Mouse (Mus musculus) neural tube, embryonic 12.5 days (tissue): Measurements from ENCODE around the gene Mib2. TPM values are rescaled to one million over a fixed set of nuclear protein-coding genes. Genes with fewer than 3 reads are reported as not detected.
A peak's percentile ranks its signal among the peaks of the same experiment; 100 is the strongest.
"Not testable (repeated sequence)": the region's sequence is repeated elsewhere in the genome, so short reads cannot be mapped to it uniquely, and the experiment has no call there.

Experiments used
- ATAC-seq: fragments of 200-750 bp; cut with Nextera tagmentation; 2 replicates; pipeline ENCODE4 v1.8.0; 2017; ENCODE audit warnings: low read depth, mild to moderate bottlenecking, moderate TSS enrichment, moderate library complexity; ENCODE audit not compliant: low FRiP score
- H3K27ac ChIP-seq: fragments of 300-500 bp; sonication (generic); 2 replicates; pipeline ENCODE4 v1.5.1; 2016
- H3K27me3 ChIP-seq: fragments of 300-500 bp; sonication (generic); replicated peaks from 2 replicates; pipeline ENCODE4 v1.6.1; 2016; ENCODE audit warnings: mild to moderate bottlenecking
- H3K36me3 ChIP-seq: fragments of 300-500 bp; sonication (generic); 2 replicates; pipeline ENCODE4 v1.6.1; 2016; ENCODE audit warnings: mild to moderate bottlenecking
- H3K4me1 ChIP-seq: fragments of 300-500 bp; sonication (generic); 2 replicates; pipeline ENCODE4 v1.6.1; 2016
- H3K4me2 ChIP-seq: fragments of 300-500 bp; sonication (generic); replicated peaks from 2 replicates; pipeline ENCODE4 v1.6.1; 2016; ENCODE audit warnings: mild to moderate bottlenecking
- H3K4me3 ChIP-seq: fragments of 300-500 bp; sonication (generic); 2 replicates; pipeline ENCODE4 v1.5.1; 2016
- H3K9ac ChIP-seq: fragments of 300-500 bp; sonication (generic); 2 replicates; pipeline ENCODE4 v1.6.1; 2016; ENCODE audit warnings: mild to moderate bottlenecking
- H3K9me3 ChIP-seq: fragments of 300-500 bp; sonication (generic); 2 replicates; pipeline ENCODE4 v1.6.1; 2016; ENCODE audit warnings: mild to moderate bottlenecking
- WGBS: fragments of 180-500 bp; shearing (Covaris S2); methylation state at CpG from one replicate; pipeline ENCODE4 v1.1.7; 2016; 5-methylcytosine and 5-hydroxymethylcytosine counted together
- polyA plus RNA-seq: library from polyadenylated mRNA; unstranded; fragments of >200 nt; fragmentation: Nextera tagmentation; extraction: Ambion mirVana; gene quantifications from 2 replicates; pipeline ENCODE4 v1.2.1, GENCODE M21; 2016

The Mib2 gene
- polyA plus RNA-seq, 1 experiment from 2014 or later, result 38.1 TPM

GRCm38 (mm10) chr4:155658961-155659360 is 10.0 kb downstream of the Mib2 start:
- H3K4me2 ChIP-seq, result no peak overlapping the region
- peaks cover 14% of the 10 kb centered on the region for H3K4me1 ChIP-seq
- peaks cover 27% of the 10 kb centered on the region for H3K27me3 ChIP-seq
- no peak for ATAC-seq
- no peaks in the 10 kb centered on the region for H3K9me3 ChIP-seq
- no peak overlapping the region for H3K27ac ChIP-seq
- H3K9ac ChIP-seq, result no peak overlapping the region
- no peak overlapping the region for H3K4me3 ChIP-seq
- H3K36me3 ChIP-seq, result peaks cover 39% of the 10 kb centered on the region
- 93% methylated on average over 10 of the region's 10 CpGs for WGBS

- peaks cover 54% of the 10 kb centered on the region for H3K27me3 ChIP-seq
- H3K9me3 ChIP-seq, result no peaks in the 10 kb centered on the region
- H3K36me3 ChIP-seq, result peaks cover 41% of the 10 kb centered on the region
These were observed 12.7 kb downstream of the Mib2 start for GRCm38 (mm10) chr4:155656214-155656751.

GRCm38 (mm10) chr4:155654456-155655298 is 14.3 kb downstream of the Mib2 start:
- no peaks in the 10 kb centered on the region for H3K9me3 ChIP-seq
- peak overlapping the region; percentile 18; the same call in 1 of the 2 replicates for H3K9ac ChIP-seq
- peak; percentile 48 for ATAC-seq
- peaks cover 48% of the 10 kb centered on the region for H3K36me3 ChIP-seq
- no peak overlapping the region for H3K27ac ChIP-seq
- WGBS, result 2% methylated on average over 52 of the region's 52 CpGs
- peak overlapping the region; percentile 73 for H3K4me2 ChIP-seq
- peaks cover 64% of the 10 kb centered on the region for H3K27me3 ChIP-seq
- H3K4me1 ChIP-seq, result peaks cover 28% of the 10 kb centered on the region
- H3K4me3 ChIP-seq, result peak overlapping the region; percentile 38

More at GRCm38 (mm10) chr4:155656214-155656751, 12.7 kb downstream of the Mib2 start:
- Histone ChIP-seq H3K27ac (no peak overlapping the region), H3K4me2 (no peak overlapping the region), H3K4me1 (peaks cover 28% of the 10 kb centered on the region), H3K9ac (no peak overlapping the region), H3K4me3 (no peak overlapping the region)
- ATAC-seq, result no peak
- 87% methylated on average over 13 of the region's 13 CpGs for WGBS

GRCm38 (mm10) chr4:155654183-155654455 is 14.9 kb downstream of the Mib2 start:
- Histone ChIP-seq H3K4me1 (peaks cover 28% of the 10 kb centered on the region), H3K9ac (no peak overlapping the region), H3K36me3 (peaks cover 49% of the 10 kb centered on the region), H3K27me3 (peaks cover 64% of the 10 kb centered on the region), H3K4me3 (peak overlapping the region; percentile 38), H3K4me2 (peak overlapping the region; percentile 73), H3K9me3 (no peaks in the 10 kb centered on the region), H3K27ac (no peak overlapping the region)
- no peak for ATAC-seq
- 5% methylated on average over 6 of the region's 6 CpGs for WGBS

GRCm38 (mm10) chr4:155653451-155654182 is 15.4 kb downstream of the Mib2 start:
- 3% methylated on average over 31 of the region's 31 CpGs for WGBS
- peaks cover 28% of the 10 kb centered on the region for H3K4me1 ChIP-seq
- no peaks in the 10 kb centered on the region for H3K9me3 ChIP-seq
- H3K4me3 ChIP-seq, result peak overlapping the region; percentile 38
- peak overlapping the region; percentile 55 for H3K9ac ChIP-seq
- H3K36me3 ChIP-seq, result peaks cover 49% of the 10 kb centered on the region
- no peak overlapping the region for H3K27ac ChIP-seq
- ATAC-seq, result peak; percentile 46
- peaks cover 64% of the 10 kb centered on the region for H3K27me3 ChIP-seq
- H3K4me2 ChIP-seq, result peak overlapping the region; percentile 73

GRCm38 (mm10) chr4:155653086-155653450 is 15.9 kb downstream of the Mib2 start, which contains the start of gene Mmp23:
TSS of gene Mmp23 (minus strand) at chr4:155653384.
- Histone ChIP-seq H3K9me3 (no peaks in the 10 kb centered on the region), H3K4me2 (peak within 1 kb of the TSS; percentile 73), H3K27ac (no peak within 1 kb of the TSS), H3K4me1 (peaks cover 28% of the 10 kb centered on the region), H3K27me3 (peaks cover 64% of the 10 kb centered on the region), H3K9ac (peak within 1 kb of the TSS; percentile 55), H3K4me3 (peak within 1 kb of the TSS; percentile 38), H3K36me3 (peaks cover 50% of the 10 kb centered on the region)
- peak; percentile 44 for ATAC-seq
- WGBS, result under 1% methylated on average over 33 of the region's 33 CpGs

- Histone ChIP-seq H3K27ac (no peak overlapping the region), H3K4me1 (peaks cover 28% of the 10 kb centered on the region), H3K9me3 (no peaks in the 10 kb centered on the region), H3K27me3 (peaks cover 64% of the 10 kb centered on the region), H3K4me2 (peak overlapping the region; percentile 73), H3K4me3 (peak overlapping the region; percentile 38), H3K36me3 (peaks cover 53% of the 10 kb centered on the region), H3K9ac (peak overlapping the region; percentile 55)
- 20% methylated on average over 36 of the region's 36 CpGs for WGBS
- no peak for ATAC-seq
These were observed 16.5 kb downstream of the Mib2 start for GRCm38 (mm10) chr4:155652283-155653085.

GRCm38 (mm10) chr4:155651553-155652269 is 17.3 kb downstream of the Mib2 start:
- peaks cover 58% of the 10 kb centered on the region for H3K36me3 ChIP-seq
- H3K27me3 ChIP-seq, result peaks cover 64% of the 10 kb centered on the region
- no peak overlapping the region for H3K27ac ChIP-seq
- WGBS, result 64% methylated on average over 15 of the region's 15 CpGs
- H3K4me2 ChIP-seq, result peak overlapping the region; percentile 73; the same call in 1 of the 2 replicates
- no peak for ATAC-seq
- no peaks in the 10 kb centered on the region for H3K9me3 ChIP-seq
- no peak overlapping the region for H3K4me3 ChIP-seq
- no peak overlapping the region for H3K9ac ChIP-seq
- H3K4me1 ChIP-seq, result peaks cover 28% of the 10 kb centered on the region

GRCm38 (mm10) chr4:155649355-155649754 is 19.6 kb downstream of the Mib2 start:
- ATAC-seq, result no peak
- H3K27ac ChIP-seq, result no peak overlapping the region
- 94% methylated on average over 11 of the region's 11 CpGs for WGBS
- H3K4me2 ChIP-seq, result no peak overlapping the region
- H3K4me3 ChIP-seq, result no peak overlapping the region
- no peak overlapping the region for H3K9ac ChIP-seq
- peaks cover 18% of the 10 kb centered on the region for H3K4me1 ChIP-seq
- no peaks in the 10 kb centered on the region for H3K9me3 ChIP-seq
- peaks cover 41% of the 10 kb centered on the region for H3K27me3 ChIP-seq
- H3K36me3 ChIP-seq, result peaks cover 62% of the 10 kb centered on the region

- H3K36me3 ChIP-seq, result peaks cover 87% of the 10 kb centered on the region
- 98% methylated on average over 5 of the region's 5 CpGs for WGBS
- H3K9me3 ChIP-seq, result no peaks in the 10 kb centered on the region
- H3K27ac ChIP-seq, result no peak overlapping the region
- H3K4me1 ChIP-seq, result no peaks in the 10 kb centered on the region
- no peak for ATAC-seq
- no peak overlapping the region for H3K4me3 ChIP-seq
- no peak overlapping the region for H3K4me2 ChIP-seq
- H3K9ac ChIP-seq, result no peak overlapping the region
- peaks cover 4% of the 10 kb centered on the region; the same call in 1 of the 2 replicates for H3K27me3 ChIP-seq
These were observed 23.3 kb downstream of the Mib2 start for GRCm38 (mm10) chr4:155645721-155646120.

GRCm38 (mm10) chr4:155645308-155645707 is 23.7 kb downstream of the Mib2 start, which contains the start of gene Gm10563:
TSS of gene Gm10563 (minus strand) at chr4:155645408.
- H3K27me3 ChIP-seq, H3K9ac ChIP-seq, H3K27ac ChIP-seq, H3K9me3 ChIP-seq, H3K4me2 ChIP-seq, H3K4me1 ChIP-seq, H3K4me3 ChIP-seq, ATAC-seq: not testable (repeated sequence)
- peaks cover 87% of the 10 kb centered on the region for H3K36me3 ChIP-seq
- 99% methylated on average over 2 of the region's 2 CpGs for WGBS
